Mouse (Mus musculus) liver, postnatal 0 days (tissue): ENCODE measurements around the gene AL731706.1.

Experiments
- CTCF ChIP-seq: sonication (generic); IDR thresholded peaks from 2 replicates; pipeline ENCODE4 v1.5.1; 2016; ENCODE audit warnings: antibody characterized with exemption, low read depth
- EP300 ChIP-seq: IDR thresholded peaks from 2 replicates; pipeline ENCODE4 v1.6.1; 2016; ENCODE audit warnings: antibody characterized with exemption, low read depth, mild to moderate bottlenecking

DNA sequence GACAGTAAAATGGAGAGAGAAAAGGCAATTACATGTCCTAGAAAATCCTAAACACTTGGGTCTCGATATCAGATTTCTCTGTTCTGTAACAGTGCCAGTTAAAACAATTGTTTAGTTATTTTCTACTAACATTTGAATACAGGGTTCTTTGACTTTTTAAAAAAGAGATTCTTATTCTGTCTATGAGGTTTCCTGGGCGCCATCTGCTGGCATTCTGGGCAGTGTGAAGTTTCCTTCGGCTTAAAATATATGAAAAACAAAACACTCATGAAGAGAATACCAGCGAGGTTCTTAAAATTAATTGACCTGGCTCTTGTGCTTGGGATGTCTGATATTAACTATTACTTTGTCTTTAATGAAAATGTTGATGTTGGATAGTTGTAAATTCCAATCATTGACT lies 4.3 kb downstream of the AL731706.1 start:
- TF ChIP-seq EP300 (no peak), CTCF (0 out of 2 replicates have a peak, but pooled peaks have one; percentile 19)
